ENCODE assay signal across 9 mouse cellular contexts in the genomic region with DNA sequence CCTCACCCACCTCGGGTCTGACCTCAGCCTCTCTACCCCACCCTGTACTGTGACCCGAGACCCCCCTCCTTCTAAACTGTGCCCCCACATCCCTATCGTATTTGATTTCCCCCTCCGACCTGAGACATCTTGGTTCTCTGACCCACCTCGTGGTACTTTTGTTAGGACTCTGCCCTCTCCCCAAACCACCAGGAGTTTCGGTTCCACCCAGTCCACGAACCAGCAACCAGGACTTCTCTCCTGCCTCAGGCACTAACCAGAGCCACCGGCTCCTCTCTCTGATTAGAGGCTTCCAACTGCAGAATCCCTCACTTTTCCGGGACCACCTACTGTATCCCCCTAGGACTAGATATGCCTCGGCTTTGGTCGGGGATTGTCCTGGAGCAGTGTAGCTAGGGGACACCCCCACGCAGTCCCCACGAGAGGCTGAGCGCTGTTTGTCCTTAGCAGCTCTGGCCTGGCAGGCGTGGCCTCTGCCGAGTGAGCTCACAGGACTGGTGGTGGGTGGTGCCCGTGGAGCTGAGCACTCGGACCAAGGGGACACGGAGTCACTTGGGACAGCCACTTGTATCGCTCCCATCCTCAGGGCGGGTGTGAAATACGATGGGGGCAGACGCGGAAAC. TPM values are rescaled to one million over a fixed set of nuclear protein-coding genes. Genes with fewer than 3 reads are reported as not detected.
DNase-seq lines count a peak whose midpoint lies in the region; ATAC-seq lines count a peak whose summit lies in the region.
"Had no signal": no experiment of that assay in that cellular context is flagged by ENCODE, and none has a peak within 500 bp of the region (broad histone marks: within the 10 kb centered on the region; RNA-seq: fewer than 3 reads in every experiment).

No protein-coding gene starts in this region.

- 6% methylated on average over 24 of the region's 24 CpGs for WGBS in forebrain, embryonic 16.5 days
- WGBS in midbrain, embryonic 16.5 days = 4% methylated on average over 24 of the region's 24 CpGs

- H3K4me2 ChIP-seq in forebrain, embryonic 16.5 days (ENCODE audit: low read length) = peak overlapping the region; percentile 47
- peak overlapping the region; percentile 49 for H3K4me2 ChIP-seq in midbrain, embryonic 16.5 days (ENCODE audit: low read length)

- no peak overlapping the region for H3K27ac ChIP-seq in forebrain, embryonic 16.5 days (ENCODE audit: low read length)
- H3K27ac ChIP-seq in midbrain, embryonic 16.5 days (ENCODE audit: low read length) = no peak overlapping the region

- H3K36me3 ChIP-seq in forebrain, embryonic 16.5 days (ENCODE audit: control insufficient read depth, insufficient read depth) = no peaks in the 10 kb centered on the region
- H3K36me3 ChIP-seq in midbrain, embryonic 16.5 days (ENCODE audit: control insufficient read depth, insufficient read depth, low read length) = no peaks in the 10 kb centered on the region

- H3K4me1 ChIP-seq in forebrain, embryonic 16.5 days (replicated peaks; ENCODE audit: control insufficient read depth, insufficient read depth, low read length) = peaks cover 42% of the 10 kb centered on the region
- H3K4me1 ChIP-seq in midbrain, embryonic 16.5 days (ENCODE audit: control insufficient read depth, insufficient read depth, low read length) = peaks cover 20% of the 10 kb centered on the region

- H3K9ac ChIP-seq in forebrain, embryonic 16.5 days (replicated peaks; ENCODE audit: low read depth, low read length) = no peak overlapping the region
- peak overlapping the region; percentile 46 for H3K9ac ChIP-seq in midbrain, embryonic 16.5 days (ENCODE audit: low read depth, low read length)

- DNase-seq in heart, adult 18-20 months = peak; percentile 41 to 49
- no peak for DNase-seq in heart, adult 8-10 months (ENCODE audit: low spot score)
- peak; percentile 34 for DNase-seq in kidney, postnatal 10 days
- DNase-seq in ovary, postnatal 10 days (ENCODE audit: low spot score) = no peak
- DNase-seq in right cerebral cortex, postnatal 14 days = no peak
- DNase-seq in cerebellum, adult 8-10 months = no peak

- H3K27me3 ChIP-seq in forebrain, embryonic 16.5 days (replicated peaks; ENCODE audit: control insufficient read depth, insufficient read depth, low read length) = peaks cover 64% of the 10 kb centered on the region
- H3K27me3 ChIP-seq in midbrain, embryonic 16.5 days (ENCODE audit: control insufficient read depth, insufficient read depth, low read depth, low read length) = peaks cover 67% of the 10 kb centered on the region

- no peak for ATAC-seq in forebrain, embryonic 16.5 days
- ATAC-seq in midbrain, embryonic 16.5 days = no peak

- no peaks in the 10 kb centered on the region for H3K9me3 ChIP-seq in forebrain, embryonic 16.5 days (ENCODE audit: control insufficient read depth, low read length)
- no peaks in the 10 kb centered on the region for H3K9me3 ChIP-seq in midbrain, embryonic 16.5 days (replicated peaks; ENCODE audit: control insufficient read depth, low read length, poor library complexity, severe bottlenecking)

- peak overlapping the region; percentile 25 for H3K4me3 ChIP-seq in forebrain, embryonic 16.5 days (replicated peaks; ENCODE audit: low read length)
- H3K4me3 ChIP-seq in midbrain, embryonic 16.5 days (ENCODE audit: low read depth, low read length) = peak overlapping the region; percentile 29

RNA-seq across cellular contexts. Expression of gene Cilp2, which starts 0.9 kb away (rescaled TPM):
- total RNA-seq in heart, adult 18-20 months (2021) = 1 to 10 TPM; 1.2 to 1.4 TPM
- 1 to 10 TPM; 1.3 to 3.1 (median 2.4) TPM for total RNA-seq in heart, adult 8-10 months (2022)
- 4.9 and 5.0 TPM in 2 replicates for polyA plus RNA-seq in forebrain, embryonic 16.5 days (2015; fragmentation: Nextera tagmentation; extraction: Ambion mirVana)
- 6.3 and 6.6 TPM in 2 replicates for polyA plus RNA-seq in midbrain, embryonic 16.5 days (2015; fragmentation: Nextera tagmentation; extraction: Ambion mirVana)
- total RNA-seq: hematopoietic stem cell, adult 5-6 weeks had no signal

RNA-seq across cellular contexts. Expression of gene Tssk6, which starts 13.6 kb away (rescaled TPM):
- total RNA-seq in heart, adult 18-20 months (2021) = under 1 TPM in 1 of 2 experiments, not detected in 1; 0.25 TPM
- total RNA-seq in heart, adult 8-10 months (2022) = under 1 TPM in 1 of 4 experiments, not detected in 3; 0.19 TPM
- 2.7 and 2.8 TPM in 2 replicates for polyA plus RNA-seq in forebrain, embryonic 16.5 days (2015; fragmentation: Nextera tagmentation; extraction: Ambion mirVana)
- 3.0 and 3.5 TPM in 2 replicates for polyA plus RNA-seq in midbrain, embryonic 16.5 days (2015; fragmentation: Nextera tagmentation; extraction: Ambion mirVana)

RNA-seq across cellular contexts. Expression of gene Ndufa13, which starts 14.0 kb away (rescaled TPM):
- 100 to 1,000 TPM; 455 to 494 TPM for total RNA-seq in heart, adult 18-20 months (2021)
- 100 to 1,000 TPM; 373 to 528 (median 455) TPM for total RNA-seq in heart, adult 8-10 months (2022)
- polyA plus RNA-seq in forebrain, embryonic 16.5 days (2015; fragmentation: Nextera tagmentation; extraction: Ambion mirVana) = 144 and 145 TPM in 2 replicates
- polyA plus RNA-seq in midbrain, embryonic 16.5 days (2015; fragmentation: Nextera tagmentation; extraction: Ambion mirVana) = 172 TPM in 2 replicates

RNA-seq across cellular contexts. Expression of gene Yjefn3, which starts 14.2 kb away (rescaled TPM):
- total RNA-seq in heart, adult 18-20 months (2021) = 10 to 100 TPM; 13.7 to 14.2 TPM
- total RNA-seq in heart, adult 8-10 months (2022) = 10 to 100 TPM in 3 of 4 experiments, 1 to 10 TPM in 1; 9.5 to 16.7 (median 13.2) TPM
- polyA plus RNA-seq in forebrain, embryonic 16.5 days (2015; fragmentation: Nextera tagmentation; extraction: Ambion mirVana) = 6.7 and 10.1 TPM in 2 replicates
- polyA plus RNA-seq in midbrain, embryonic 16.5 days (2015; fragmentation: Nextera tagmentation; extraction: Ambion mirVana) = 12.0 and 12.3 TPM in 2 replicates
- total RNA-seq: hematopoietic stem cell, adult 5-6 weeks had no signal

RNA-seq across cellular contexts. Expression of gene Pbx4, which starts 56.1 kb away (rescaled TPM):
- not detected for total RNA-seq in heart, adult 18-20 months (2021)
- under 1 TPM in 2 of 4 experiments, not detected in 2; 0.29 to 1.00 TPM for total RNA-seq in heart, adult 8-10 months (2022)
- 47.2 and 48.0 TPM in 2 replicates for polyA plus RNA-seq in forebrain, embryonic 16.5 days (2015; fragmentation: Nextera tagmentation; extraction: Ambion mirVana)
- polyA plus RNA-seq in midbrain, embryonic 16.5 days (2015; fragmentation: Nextera tagmentation; extraction: Ambion mirVana) = 58.9 and 65.7 TPM in 2 replicates

Comparison
In these comparisons a context has a peak if more than half of its experiments do, and no peak if none do; other contexts are left out.
1. DNase-seq: peak in heart, adult 18-20 months (2 of 2) and kidney, postnatal 10 days (single experiment); none in heart, adult 8-10 months (single experiment), ovary, postnatal 10 days (single experiment), right cerebral cortex, postnatal 14 days (single experiment) and cerebellum, adult 8-10 months (single experiment).